ENCODE assay signal across 8 mouse cellular contexts in genomic region chr12:72761230-72761648, GRCm38 (mm10). TPM values are rescaled to one million over a fixed set of nuclear protein-coding genes. Genes with fewer than 3 reads are reported as not detected.
A peak's percentile ranks its signal among the peaks of the same experiment; 100 is the strongest.
DNase-seq lines count a peak whose midpoint lies in the region; ATAC-seq lines count a peak whose summit lies in the region.

No protein-coding gene starts in this region.

- peak overlapping the region; percentile 98 for H3K9ac ChIP-seq in liver, embryonic 13.5 days

- H3K4me1 ChIP-seq in heart, embryonic 10.5 days = peaks cover 26% of the 10 kb centered on the region
- H3K4me1 ChIP-seq in forebrain, embryonic 10.5 days = peaks cover 44% of the 10 kb centered on the region
- peaks cover 46% of the 10 kb centered on the region for H3K4me1 ChIP-seq in liver, embryonic 13.5 days (replicated peaks)

- peak; percentile 13 for ATAC-seq in CD4-positive, CD25-positive, alpha-beta regulatory T cell, adult 4 months
- peak; percentile 66 for ATAC-seq in liver, embryonic 13.5 days (ENCODE audit: low read depth)
- no peak for ATAC-seq in erythroid progenitor cell, adult 5-6 weeks (replicated peaks; ENCODE audit: low FRiP score, poor library complexity, severe bottlenecking)

- peak overlapping the region; percentile 92 for H3K4me2 ChIP-seq in liver, embryonic 13.5 days

- under 1% methylated on average over 65 of the region's 71 CpGs for WGBS in heart, embryonic 10.5 days
- 2% methylated on average over 46 of the region's 71 CpGs for WGBS in forebrain, embryonic 10.5 days
- under 1% methylated on average over 62 of the region's 71 CpGs for WGBS in liver, embryonic 13.5 days (ENCODE audit: insufficient replicate concordance)

- H3K4me3 ChIP-seq in heart, embryonic 10.5 days = peak overlapping the region; percentile 80
- peak overlapping the region; percentile 82 for H3K4me3 ChIP-seq in forebrain, embryonic 10.5 days
- peak overlapping the region; percentile 90 for H3K4me3 ChIP-seq in liver, embryonic 13.5 days (replicated peaks)

- H3K27me3 ChIP-seq in heart, embryonic 10.5 days (ENCODE audit: insufficient read depth, poor library complexity, severe bottlenecking) = no peaks in the 10 kb centered on the region
- H3K27me3 ChIP-seq in forebrain, embryonic 10.5 days (ENCODE audit: poor library complexity, severe bottlenecking) = no peaks in the 10 kb centered on the region
- H3K27me3 ChIP-seq in liver, embryonic 13.5 days = no peaks in the 10 kb centered on the region

- H3K9me3 ChIP-seq in heart, embryonic 10.5 days = no peaks in the 10 kb centered on the region
- H3K9me3 ChIP-seq in forebrain, embryonic 10.5 days = no peaks in the 10 kb centered on the region
- no peaks in the 10 kb centered on the region for H3K9me3 ChIP-seq in liver, embryonic 13.5 days (replicated peaks)

- no peaks in the 10 kb centered on the region for H3K36me3 ChIP-seq in heart, embryonic 10.5 days
- H3K36me3 ChIP-seq in forebrain, embryonic 10.5 days (replicated peaks) = no peaks in the 10 kb centered on the region
- H3K36me3 ChIP-seq in liver, embryonic 13.5 days = no peaks in the 10 kb centered on the region

- peak overlapping the region; percentile 99 for H3K27ac ChIP-seq in heart, embryonic 10.5 days
- H3K27ac ChIP-seq in forebrain, embryonic 10.5 days = peak overlapping the region; percentile 99
- peak overlapping the region; percentile 97 for H3K27ac ChIP-seq in liver, embryonic 13.5 days

- no peak for DNase-seq in heart, embryonic 10.5 days (ENCODE audit: low spot score)
- DNase-seq in heart, adult 18-20 months = no peak
- no peak for DNase-seq in forebrain, embryonic 10.5 days (ENCODE audit: extremely low spot score, low spot score)
- DNase-seq in liver, embryonic 13.5 days = no peak
- DNase-seq in ovary, adult 18-20 months (ENCODE audit: low spot score) = no peak
- DNase-seq in spleen, adult 12 weeks (ENCODE audit: low spot score) = no peak

RNA-seq across cellular contexts. Expression of gene Ppm1a, which starts 4.0 kb away (rescaled TPM):
- polyA plus RNA-seq in heart, embryonic 10.5 days (2016; fragmentation: Nextera tagmentation; extraction: Ambion mirVana) = 36.0 and 49.3 TPM in 2 replicates
- total RNA-seq in heart, adult 18-20 months (2021) = 100 to 1,000 TPM; 252 to 254 TPM
- polyA plus RNA-seq in CD4-positive, CD25-positive, alpha-beta regulatory T cell, adult 4 months (2017; shearing (Covaris generic)) = 10 to 100 TPM; 25.1 to 38.1 TPM
- polyA plus RNA-seq in forebrain, embryonic 10.5 days (2016; fragmentation: Nextera tagmentation; extraction: Ambion mirVana) = 32.8 and 39.6 TPM in 2 replicates
- 25.6 and 25.8 TPM in 2 replicates for polyA plus RNA-seq in liver, embryonic 13.5 days (2015; fragmentation: Nextera tagmentation; extraction: Ambion mirVana)
- total RNA-seq in erythroid progenitor cell, adult 5-6 weeks (2015; ENCODE audit: low replicate concordance) = 35.3 and 39.0 TPM in 2 replicates
- 59.6 and 85.5 TPM in 2 replicates for total RNA-seq in erythroid progenitor cell, adult 5-6 weeks (2017; ENCODE audit: low replicate concordance)
